Mouse (Mus musculus) kidney, embryonic 14.5 days (tissue): ENCODE measurements around the gene Rhox4c. TPM values are rescaled to one million over a fixed set of nuclear protein-coding genes. Genes with fewer than 3 reads are reported as not detected.
"Not testable (repeated sequence)": the region's sequence is repeated elsewhere in the genome, so short reads cannot be mapped to it uniquely, and the experiment has no call there.

ENCODE experiments used
- ATAC-seq: fragments of 200-750 bp; cut with Nextera tagmentation; 2 replicates; pipeline ENCODE4 v1.8.0; 2017; ENCODE audit warnings: moderate number of reproducible peaks, mild to moderate bottlenecking, moderate TSS enrichment, moderate library complexity; ENCODE audit not compliant: low FRiP score, low TSS enrichment
- H3K27ac ChIP-seq: fragments of 300-500 bp; sonication (generic); 2 replicates; pipeline ENCODE4 v1.5.1; 2014; ENCODE audit warnings: low read depth, mild to moderate bottlenecking, low read length, moderate library complexity, mixed read lengths
- H3K27me3 ChIP-seq: fragments of 300-500 bp; sonication (generic); 2 replicates; pipeline ENCODE4 v1.6.1; 2014; ENCODE audit warnings: mild to moderate bottlenecking, low read length; ENCODE audit not compliant: control insufficient read depth, insufficient read depth
- H3K36me3 ChIP-seq: fragments of 300-500 bp; sonication (generic); 2 replicates; pipeline ENCODE4 v1.6.1; 2014; ENCODE audit warnings: low read length, mixed read lengths; ENCODE audit not compliant: control insufficient read depth, insufficient read depth
- H3K4me1 ChIP-seq: fragments of 300-500 bp; sonication (generic); 2 replicates; pipeline ENCODE4 v1.6.1; 2014; ENCODE audit warnings: low read length, mixed read lengths; ENCODE audit not compliant: control insufficient read depth, insufficient read depth
- H3K4me2 ChIP-seq: fragments of 300-500 bp; sonication (generic); replicated peaks from 2 replicates; pipeline ENCODE4 v1.6.1; 2014; ENCODE audit warnings: low read depth, mild to moderate bottlenecking, low read length
- H3K4me3 ChIP-seq: fragments of 300-500 bp; sonication (generic); 2 replicates; pipeline ENCODE4 v1.5.1; 2014; ENCODE audit warnings: mild to moderate bottlenecking, low read length
- H3K9ac ChIP-seq: fragments of 300-500 bp; sonication (generic); 2 replicates; pipeline ENCODE4 v1.6.1; 2014; ENCODE audit warnings: low read depth, mild to moderate bottlenecking, low read length, moderate library complexity
- H3K9me3 ChIP-seq: fragments of 300-500 bp; sonication (generic); 2 replicates; pipeline ENCODE4 v1.6.1; 2016; ENCODE audit warnings: low read length; ENCODE audit not compliant: control insufficient read depth
- WGBS: fragments of 180-500 bp; shearing (Covaris S2); extraction: QIAGEN DNeasy Blood & Tissue Kit; methylation state at CpG from one replicate; pipeline ENCODE4 v1.1.7; 2014; 5-methylcytosine and 5-hydroxymethylcytosine counted together
- polyA plus RNA-seq: library from polyadenylated mRNA; unstranded; fragments of >200 nt; fragmentation: Nextera tagmentation; extraction: Ambion mirVana; gene quantifications from 2 replicates; pipeline ENCODE4 v1.2.1, GENCODE M21; 2014

Gene Rhox4c
- not detected in 2 replicates for polyA plus RNA-seq

DNA sequence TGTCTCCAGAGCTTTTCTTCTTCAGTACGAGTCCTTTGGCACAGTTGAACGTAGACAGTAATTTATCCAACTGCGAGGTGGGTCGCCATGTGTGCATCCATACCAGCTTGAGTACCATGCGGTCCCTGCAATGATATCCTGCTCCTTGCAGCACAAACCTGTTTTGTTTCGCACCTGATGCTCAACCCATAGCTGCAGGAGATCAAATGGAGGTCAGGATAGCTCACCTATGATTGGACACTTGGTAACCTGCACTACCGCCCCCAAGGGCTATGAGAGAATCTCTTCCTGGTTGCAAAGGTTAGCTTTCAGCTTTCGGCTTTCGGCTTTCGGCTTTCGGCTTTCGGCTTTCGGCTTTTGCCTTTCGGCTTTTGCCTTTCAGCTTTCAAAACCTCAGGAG lies at the start of gene Rhox4c:
Gene Rhox4c (plus strand): TSS at position 301 of the 400 bp plus-strand sequence.
- H3K4me3 ChIP-seq = not testable (repeated sequence)

DNA sequence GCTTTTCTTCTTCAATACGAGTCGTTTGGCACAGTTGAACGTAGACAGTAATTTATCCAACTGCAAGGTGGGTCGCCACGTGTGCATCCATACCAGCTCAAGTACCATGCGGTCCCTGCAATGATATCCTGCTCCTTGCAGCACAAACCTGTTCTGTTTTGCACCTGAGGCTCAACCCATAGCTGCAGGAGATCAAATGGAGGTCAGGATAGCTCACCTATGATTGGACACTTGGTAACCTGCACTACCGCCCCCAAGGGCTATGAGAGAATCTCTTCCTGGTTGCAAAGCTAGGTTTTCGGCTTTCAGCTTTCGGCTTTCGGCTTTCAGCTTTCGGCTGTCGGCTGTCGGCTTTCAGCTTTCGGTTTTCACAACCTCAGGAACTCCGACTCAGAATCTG lies 47.9 kb upstream of the Rhox4c start, which contains the start of gene Rhox4b:
Gene Rhox4b (plus strand): TSS at position 301 of the 400 bp plus-strand sequence.
- not testable (repeated sequence) for ATAC-seq, H3K4me3 ChIP-seq, H3K36me3 ChIP-seq, H3K4me2 ChIP-seq, H3K9ac ChIP-seq, H3K9me3 ChIP-seq, H3K27me3 ChIP-seq, H3K27ac ChIP-seq, H3K4me1 ChIP-seq
- 93% methylated on average over 14 of the region's 15 CpGs for WGBS

More for the DNA sequence above, at the start of gene Rhox4c:
- not testable (repeated sequence) for H3K27ac ChIP-seq, H3K9me3 ChIP-seq, H3K4me1 ChIP-seq, ATAC-seq, H3K27me3 ChIP-seq, H3K4me2 ChIP-seq, H3K36me3 ChIP-seq, H3K9ac ChIP-seq
- 91% methylated on average over 14 of the region's 14 CpGs for WGBS

DNA sequence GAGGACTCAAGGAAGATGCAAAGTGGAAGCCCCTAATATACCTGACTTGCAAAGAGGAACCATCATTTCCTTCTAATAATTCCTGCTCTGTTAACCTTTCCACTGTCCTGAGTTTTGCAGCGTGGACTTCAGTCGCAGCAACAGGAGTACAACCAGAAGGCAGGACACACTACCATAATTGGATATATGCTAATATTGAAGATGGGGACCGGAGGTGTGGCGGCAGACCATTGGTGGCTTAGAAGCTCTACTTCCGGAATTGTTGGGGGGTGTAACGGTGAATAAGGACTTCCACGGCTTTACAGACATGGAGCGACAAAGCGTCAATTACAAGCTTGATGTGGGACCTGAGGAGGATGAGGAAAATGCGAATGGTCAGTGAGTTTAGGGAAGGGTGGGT lies 26.8 kb upstream of the Rhox4c start, which contains the start of gene Rhox2c:
Gene Rhox2c (plus strand): TSS at position 301 of the 400 bp plus-strand sequence.
- not testable (repeated sequence) for H3K27ac ChIP-seq, H3K27me3 ChIP-seq, H3K9ac ChIP-seq, H3K4me2 ChIP-seq, H3K9me3 ChIP-seq, H3K4me1 ChIP-seq, H3K36me3 ChIP-seq, H3K4me3 ChIP-seq, ATAC-seq
- 94% methylated on average over 7 of the region's 10 CpGs for WGBS

DNA sequence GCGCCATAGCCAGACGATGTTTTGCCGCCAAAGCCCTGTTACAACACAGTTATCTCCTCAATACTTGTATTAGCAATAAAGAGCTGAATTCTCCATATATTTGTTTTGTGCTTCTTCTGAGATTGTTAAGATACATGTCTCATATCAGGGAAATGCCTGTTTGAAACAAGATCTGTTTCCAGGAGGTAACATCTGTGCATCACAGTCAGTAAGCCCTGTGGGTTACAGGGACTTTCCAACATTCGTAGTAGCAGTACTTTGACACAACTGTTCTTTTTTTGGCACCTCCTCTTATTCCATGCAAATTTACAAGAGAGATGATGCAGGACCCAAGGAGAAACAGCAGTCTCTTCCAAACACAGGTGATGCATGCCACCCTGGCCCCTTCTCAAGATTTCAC lies 21.9 kb upstream of the Rhox4c start, which contains the start of gene Rhox3c:
Gene Rhox3c (plus strand): TSS at position 301 of the 400 bp plus-strand sequence.
- not testable (repeated sequence) for H3K27ac ChIP-seq, H3K27me3 ChIP-seq, H3K36me3 ChIP-seq, H3K9me3 ChIP-seq, H3K4me1 ChIP-seq, ATAC-seq, H3K4me2 ChIP-seq, H3K9ac ChIP-seq, H3K4me3 ChIP-seq
- 88% methylated on average over 3 of the region's 4 CpGs for WGBS

DNA sequence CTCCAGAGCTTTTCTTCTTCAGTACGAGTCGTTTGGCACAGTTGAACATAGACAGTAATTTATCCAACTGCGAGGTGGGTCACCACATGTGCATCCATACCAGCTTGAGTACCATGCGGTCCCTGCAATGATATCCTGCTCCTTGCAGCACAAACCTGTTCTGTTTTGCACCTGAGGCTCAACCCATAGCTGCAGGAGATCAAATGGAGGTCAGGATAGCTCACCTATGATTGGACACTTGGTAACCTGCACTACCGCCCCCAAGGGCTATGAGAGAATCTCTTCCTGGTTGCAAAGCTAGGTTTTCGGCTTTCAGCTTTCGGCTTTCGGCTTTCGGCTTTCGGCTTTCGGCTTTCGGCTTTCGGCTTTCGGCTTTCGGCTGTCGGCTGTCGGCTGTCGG lies 33.9 kb downstream of the Rhox4c start, which contains the start of gene Rhox4d:
Gene Rhox4d (plus strand): TSS at position 301 of the 400 bp plus-strand sequence.
- 97% methylated on average over 12 of the region's 18 CpGs for WGBS
- H3K4me1 ChIP-seq, H3K4me2 ChIP-seq, H3K36me3 ChIP-seq, H3K9me3 ChIP-seq, ATAC-seq, H3K9ac ChIP-seq, H3K27me3 ChIP-seq, H3K4me3 ChIP-seq, H3K27ac ChIP-seq: not testable (repeated sequence)

DNA sequence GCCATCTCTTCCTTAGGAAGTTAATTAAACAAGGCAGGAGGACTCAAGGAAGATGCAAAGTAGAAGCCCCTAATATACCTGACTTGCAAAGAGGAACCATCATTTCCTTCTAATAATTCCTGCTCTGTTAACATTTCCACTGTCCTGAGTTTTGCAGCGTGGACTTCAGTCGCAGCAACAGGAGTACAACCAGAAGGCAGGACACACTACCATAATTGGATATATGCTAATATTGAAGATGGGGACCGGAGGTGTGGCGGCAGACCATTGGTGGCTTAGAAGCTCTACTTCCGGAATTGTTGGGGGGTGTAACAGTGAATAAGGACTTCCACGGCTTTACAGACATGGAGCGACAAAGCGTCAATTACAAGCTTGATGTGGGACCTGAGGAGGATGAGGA lies 50.0 kb downstream of the Rhox4c start, which contains the start of gene Rhox2e:
Gene Rhox2e (plus strand): TSS at position 301 of the 400 bp plus-strand sequence.
- ATAC-seq, H3K9me3 ChIP-seq, H3K9ac ChIP-seq, H3K27me3 ChIP-seq, H3K4me1 ChIP-seq, H3K27ac ChIP-seq, H3K4me3 ChIP-seq, H3K36me3 ChIP-seq, H3K4me2 ChIP-seq: not testable (repeated sequence)
- 83% methylated on average over 2 of the region's 8 CpGs for WGBS

Other genes with a start within 250 kb of the Rhox4c start
- not detected in 2 replicates for gene Rhox2a, start 235.4 kb upstream of the Rhox4c start, polyA plus RNA-seq
- gene Rhox3a, start 230.4 kb upstream of the Rhox4c start, polyA plus RNA-seq = not detected in 2 replicates
- gene Rhox4a, start 215.0 kb upstream of the Rhox4c start, polyA plus RNA-seq = not detected in 2 replicates
- not detected in 2 replicates for gene Rhox3a2, start 100.3 kb upstream of the Rhox4c start, polyA plus RNA-seq
- not detected in 2 replicates for gene Rhox4a2, start 89.5 kb upstream of the Rhox4c start, polyA plus RNA-seq
- gene Rhox2b, start 68.3 kb upstream of the Rhox4c start, polyA plus RNA-seq = not detected in 2 replicates
- gene Rhox4b, start 47.8 kb upstream of the Rhox4c start, polyA plus RNA-seq = not detected in 2 replicates
- gene Rhox2c, start 26.7 kb upstream of the Rhox4c start, polyA plus RNA-seq = not detected in 2 replicates
- gene Rhox3c, start 21.8 kb upstream of the Rhox4c start, polyA plus RNA-seq = not detected in 2 replicates
- not detected in 2 replicates for gene Rhox2d, start 13.1 kb downstream of the Rhox4c start, polyA plus RNA-seq
- gene Rhox4d, start 34.0 kb downstream of the Rhox4c start, polyA plus RNA-seq = not detected in 2 replicates
- not detected in 2 replicates for gene Rhox2e, start 50.1 kb downstream of the Rhox4c start, polyA plus RNA-seq
- not detected in 2 replicates for gene Rhox3e, start 61.7 kb downstream of the Rhox4c start, polyA plus RNA-seq
- not detected in 2 replicates for gene Rhox4e, start 77.1 kb downstream of the Rhox4c start, polyA plus RNA-seq
- not detected in 2 replicates for gene Rhox2f, start 91.1 kb downstream of the Rhox4c start, polyA plus RNA-seq
- not detected in 2 replicates for gene Rhox3f, start 100.7 kb downstream of the Rhox4c start, polyA plus RNA-seq
- gene Rhox4f, start 127.4 kb downstream of the Rhox4c start, polyA plus RNA-seq = not detected in 2 replicates
- gene Rhox3g, start 148.3 kb downstream of the Rhox4c start, polyA plus RNA-seq = not detected in 2 replicates
- gene Rhox2g, start 163.1 kb downstream of the Rhox4c start, polyA plus RNA-seq = not detected in 2 replicates
- gene Rhox4g, start 171.0 kb downstream of the Rhox4c start, polyA plus RNA-seq = not detected in 2 replicates
- gene Rhox3h, start 188.4 kb downstream of the Rhox4c start, polyA plus RNA-seq = not detected in 2 replicates
- gene Rhox2h, start 192.9 kb downstream of the Rhox4c start, polyA plus RNA-seq = not detected in 2 replicates